Mouse (Mus musculus) ES-Bruce4 (cell line): ENCODE measurements around the gene Smyd4. TPM values are rescaled to one million over a fixed set of nuclear protein-coding genes. Genes with fewer than 3 reads are reported as not detected.

Experiments used
- H3K27ac ChIP-seq: 2 replicates; pipeline ENCODE4 v1.5.1; 2012; ENCODE audit warnings: low read length, inconsistent platforms; ENCODE audit not compliant: insufficient read depth
- H3K27me3 ChIP-seq: 2 replicates; pipeline ENCODE4 v1.6.1; 2012; ENCODE audit warnings: mild to moderate bottlenecking, low read length, inconsistent platforms; ENCODE audit not compliant: control insufficient read depth, poor library complexity, insufficient read depth, severe bottlenecking
- H3K36me3 ChIP-seq: 2 replicates; pipeline ENCODE4 v1.6.1; 2012; ENCODE audit warnings: inconsistent platforms, mild to moderate bottlenecking, low read length, moderate library complexity; ENCODE audit not compliant: control insufficient read depth, poor library complexity, insufficient read depth, severe bottlenecking
- H3K4me1 ChIP-seq: one replicate; pipeline ENCODE4 v1.8.1; 2011; ENCODE audit warnings: low read length; ENCODE audit not compliant: control insufficient read depth, insufficient read depth
- H3K4me3 ChIP-seq: 2 replicates; pipeline ENCODE4 v1.5.1; 2011; ENCODE audit warnings: low read depth, mild to moderate bottlenecking, low read length
- H3K9ac ChIP-seq: 2 replicates; pipeline ENCODE4 v1.6.1; 2012; ENCODE audit warnings: low read depth, mild to moderate bottlenecking, inconsistent platforms; ENCODE audit not compliant: poor library complexity, severe bottlenecking
- H3K9me3 ChIP-seq: replicated peaks from 2 replicates; pipeline ENCODE4 v1.6.1; 2012; ENCODE audit warnings: mild to moderate bottlenecking, low read length, inconsistent platforms; ENCODE audit not compliant: control insufficient read depth, poor library complexity, insufficient read depth, severe bottlenecking
- CTCF ChIP-seq: IDR thresholded peaks from one replicate; pipeline ENCODE4 v1.8.1; 2011; ENCODE audit warnings: low read depth, low read length
- EP300 ChIP-seq: IDR thresholded peaks from 2 replicates; pipeline ENCODE4 v1.6.1; 2011; ENCODE audit warnings: low read depth, low read length; ENCODE audit not compliant: insufficient read depth
- POLR2A ChIP-seq: IDR thresholded peaks from one replicate; pipeline ENCODE4 v1.8.1; 2011; ENCODE audit warnings: low read length; ENCODE audit not compliant: insufficient read depth
- polyA plus RNA-seq: library from polyadenylated mRNA; stranded (reverse); fragments of >200 nt; gene quantifications from 2 replicates; pipeline ENCODE4 v1.2.4, GENCODE M21; 2011; ENCODE audit warnings: low read depth; ENCODE audit not compliant: missing spikeins, insufficient read depth, insufficient read length

The Smyd4 gene
- polyA plus RNA-seq, 1 experiment, result 11.2 TPM

DNA sequence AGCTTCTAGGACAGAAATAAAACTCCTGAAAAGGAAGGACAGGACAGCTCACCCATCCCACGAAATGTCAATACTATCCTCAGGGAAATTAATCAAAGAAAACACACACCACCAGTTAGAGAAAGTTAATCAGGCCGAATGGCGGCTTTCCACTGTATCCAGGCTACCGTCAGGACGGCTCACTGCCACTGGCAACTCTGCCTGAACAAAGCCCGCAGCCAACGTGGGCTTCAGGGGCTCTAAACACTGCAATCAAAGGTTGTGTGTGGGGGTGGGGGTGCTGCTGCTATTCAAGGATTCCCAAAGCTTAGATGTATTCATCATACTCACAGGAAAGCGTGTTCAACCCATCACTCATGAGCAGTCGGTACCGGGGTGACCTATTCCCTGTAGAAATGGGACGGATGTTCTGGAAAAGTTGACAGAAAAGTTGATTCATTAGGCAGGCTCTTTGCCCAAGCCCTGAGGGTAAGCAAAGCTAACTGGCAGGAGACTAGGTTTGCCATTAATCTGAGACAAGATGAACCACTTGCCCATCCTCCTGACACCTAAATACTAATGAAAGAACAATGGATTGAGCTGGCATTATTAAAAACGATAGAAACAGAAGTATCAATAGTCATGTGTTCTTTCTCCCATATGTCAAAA is 7.4 kb upstream of the Smyd4 start:
- Histone ChIP-seq H3K27ac (no peak overlapping the region), H3K9ac (no peak overlapping the region), H3K4me3 (no peak overlapping the region), H3K4me1 (no peaks in the 10 kb centered on the region), H3K9me3 (no peaks in the 10 kb centered on the region), H3K27me3 (no peaks in the 10 kb centered on the region), H3K36me3 (peaks cover 58% of the 10 kb centered on the region)
- TF ChIP-seq EP300 (no peak), POLR2A (no peak), CTCF (no peak)

DNA sequence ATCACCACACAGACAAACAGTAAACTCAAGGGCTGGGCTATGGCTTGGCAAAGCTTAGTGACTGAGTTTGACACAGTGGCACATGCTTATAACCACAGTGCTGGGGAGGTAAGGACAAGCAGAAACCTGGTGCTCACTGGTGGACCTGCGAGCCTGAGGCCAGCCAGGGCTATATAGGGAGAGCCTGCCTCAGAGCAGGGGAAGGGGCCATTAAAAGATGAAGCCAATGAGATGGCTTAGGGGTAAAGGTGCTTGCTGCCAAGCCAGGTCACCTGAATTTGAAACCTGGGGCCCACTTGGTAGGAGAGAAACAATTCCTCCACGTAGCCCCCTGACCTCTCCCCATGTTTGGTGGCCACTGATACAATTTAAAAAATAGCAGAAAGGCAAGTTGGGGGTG is 5.1 kb upstream of the Smyd4 start:
- no peak overlapping the region for H3K4me3 ChIP-seq
- H3K4me1 ChIP-seq, result no peaks in the 10 kb centered on the region
- H3K36me3 ChIP-seq, result peaks cover 38% of the 10 kb centered on the region
- no peak overlapping the region for H3K9ac ChIP-seq
- TF ChIP-seq POLR2A, result no peak
- TF ChIP-seq CTCF, result no peak
- TF ChIP-seq EP300, result no peak
- no peaks in the 10 kb centered on the region for H3K9me3 ChIP-seq
- H3K27ac ChIP-seq, result no peak overlapping the region
- no peaks in the 10 kb centered on the region for H3K27me3 ChIP-seq

DNA sequence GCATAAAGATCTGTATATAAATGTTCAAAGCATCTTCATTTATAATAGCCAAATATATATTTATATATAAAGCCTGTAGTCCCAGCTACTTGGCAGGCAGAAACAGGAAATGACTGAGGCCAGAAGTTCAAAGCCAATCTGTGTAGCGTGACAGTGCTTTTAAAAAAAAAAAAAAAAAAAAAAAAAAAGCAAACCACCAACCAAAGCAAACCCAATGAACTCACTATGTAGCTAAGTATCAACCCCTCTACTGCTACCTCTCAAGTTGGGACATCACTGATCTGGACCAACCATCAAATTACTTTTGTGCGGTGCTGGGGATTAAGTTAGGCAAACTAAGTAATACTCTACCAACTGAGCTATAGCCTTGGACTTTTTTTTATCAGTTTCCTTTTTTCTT is 4.1 kb upstream of the Smyd4 start:
- Histone ChIP-seq H3K36me3 (peaks cover 29% of the 10 kb centered on the region), H3K27ac (no peak overlapping the region)

DNA sequence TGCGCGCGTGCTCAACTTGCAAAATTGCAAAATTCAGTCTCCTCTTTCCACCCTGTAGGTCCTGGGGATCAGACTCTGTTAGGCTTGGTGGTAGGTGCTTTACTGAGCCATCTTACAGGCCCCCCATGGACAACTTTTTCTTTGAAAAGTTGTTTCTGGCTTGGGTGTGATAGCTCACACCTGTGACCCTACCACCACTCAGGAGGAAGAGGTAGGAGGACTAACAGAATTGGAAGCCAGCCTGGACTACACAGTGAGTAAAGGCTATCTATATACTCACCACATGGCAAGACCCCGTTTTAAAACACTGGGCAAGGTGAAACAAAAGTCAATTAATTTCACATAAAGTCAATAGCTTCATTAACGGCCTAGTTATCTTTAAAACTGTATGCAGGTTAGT is 3.5 kb upstream of the Smyd4 start:
- no peaks in the 10 kb centered on the region for H3K27me3 ChIP-seq
- H3K9ac ChIP-seq, result no peak overlapping the region
- H3K27ac ChIP-seq, result no peak overlapping the region
- no peaks in the 10 kb centered on the region for H3K9me3 ChIP-seq
- no peak for TF ChIP-seq POLR2A
- no peak for TF ChIP-seq EP300
- no peak for TF ChIP-seq CTCF
- H3K36me3 ChIP-seq, result peaks cover 25% of the 10 kb centered on the region
- H3K4me1 ChIP-seq, result no peaks in the 10 kb centered on the region
- H3K4me3 ChIP-seq, result no peak overlapping the region

More for the DNA sequence above, 4.1 kb upstream of the Smyd4 start:
- Histone ChIP-seq H3K9ac (no peak overlapping the region), H3K9me3 (no peaks in the 10 kb centered on the region), H3K27me3 (no peaks in the 10 kb centered on the region), H3K4me3 (no peak overlapping the region), H3K4me1 (no peaks in the 10 kb centered on the region)
- TF ChIP-seq CTCF (no peak), POLR2A (no peak), EP300 (no peak)

DNA sequence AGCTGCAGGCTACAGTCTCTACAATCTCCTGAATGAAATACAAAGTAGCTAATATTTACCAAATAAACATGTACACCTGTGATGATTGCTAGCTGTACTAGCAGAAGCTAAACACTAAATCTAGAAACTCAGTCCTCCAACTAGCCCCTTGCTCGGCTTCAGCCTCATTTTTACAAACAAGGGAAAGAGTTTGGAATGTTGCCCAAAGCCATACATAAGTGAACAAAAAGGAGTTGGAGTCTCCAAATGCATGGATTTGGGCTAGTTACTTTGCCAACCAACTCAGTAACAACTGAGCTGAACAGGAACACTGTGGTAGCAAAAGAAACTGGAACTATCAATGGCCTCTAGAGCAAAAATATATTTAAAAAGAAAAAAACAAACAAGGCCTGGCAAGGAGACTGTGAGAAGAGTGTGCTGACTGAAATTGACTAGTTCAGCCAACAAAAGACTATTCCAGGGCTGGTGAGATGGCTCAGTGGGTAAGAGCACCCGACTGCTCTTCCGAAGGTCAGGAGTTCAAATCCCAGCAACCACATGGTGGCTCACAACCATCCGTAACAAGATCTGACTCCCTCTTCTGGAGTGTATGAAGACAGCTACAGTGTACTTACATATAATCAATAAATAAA is 1.6 kb upstream of the Smyd4 start:
- H3K27me3 ChIP-seq, result no peaks in the 10 kb centered on the region
- no peak overlapping the region for H3K4me3 ChIP-seq
- no peaks in the 10 kb centered on the region for H3K4me1 ChIP-seq
- H3K9me3 ChIP-seq, result no peaks in the 10 kb centered on the region
- peaks cover 7% of the 10 kb centered on the region for H3K36me3 ChIP-seq
- peak overlapping the region; percentile 86 for H3K9ac ChIP-seq
- H3K27ac ChIP-seq, result no peak overlapping the region
- no peak for TF ChIP-seq POLR2A
- TF ChIP-seq EP300, result no peak
- TF ChIP-seq CTCF, result no peak

DNA sequence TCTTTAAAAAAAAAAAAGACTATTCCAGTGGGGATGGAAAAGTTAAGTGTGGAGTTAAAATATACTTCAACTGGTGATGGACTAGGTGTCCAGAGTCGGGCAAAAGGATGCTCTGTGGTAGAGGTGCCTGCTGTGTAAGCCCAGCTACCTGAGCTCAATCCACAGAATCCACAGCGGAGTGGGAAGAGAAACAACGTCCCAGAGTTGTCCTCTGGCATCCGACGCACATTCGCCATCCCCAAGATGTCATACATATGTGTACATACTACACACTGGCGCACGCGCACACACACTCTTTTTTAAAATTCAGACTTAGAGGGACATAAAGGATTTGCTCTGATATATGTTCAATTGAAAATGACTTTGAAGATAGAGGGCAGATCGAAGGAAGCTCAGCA is 1.0 kb upstream of the Smyd4 start:
- no peaks in the 10 kb centered on the region for H3K9me3 ChIP-seq
- H3K4me3 ChIP-seq, result peak overlapping the region; percentile 95
- no peaks in the 10 kb centered on the region for H3K4me1 ChIP-seq
- peaks cover 3% of the 10 kb centered on the region; the same call in 1 of the 2 replicates for H3K36me3 ChIP-seq
- H3K27me3 ChIP-seq, result no peaks in the 10 kb centered on the region
- TF ChIP-seq EP300 (no peak), POLR2A (no peak), CTCF (no peak)
- peak overlapping the region; percentile 86 for H3K9ac ChIP-seq
- no peak overlapping the region for H3K27ac ChIP-seq
